Mouse (Mus musculus): Measurements from ENCODE around the gene Gnaz. TPM values are rescaled to one million over a fixed set of nuclear protein-coding genes. Genes with fewer than 3 reads are reported as not detected.

The Gnaz gene
- total RNA-seq, 2 experiments from 2014 or later: 0.51 TPM; not detected in 1

DNA sequence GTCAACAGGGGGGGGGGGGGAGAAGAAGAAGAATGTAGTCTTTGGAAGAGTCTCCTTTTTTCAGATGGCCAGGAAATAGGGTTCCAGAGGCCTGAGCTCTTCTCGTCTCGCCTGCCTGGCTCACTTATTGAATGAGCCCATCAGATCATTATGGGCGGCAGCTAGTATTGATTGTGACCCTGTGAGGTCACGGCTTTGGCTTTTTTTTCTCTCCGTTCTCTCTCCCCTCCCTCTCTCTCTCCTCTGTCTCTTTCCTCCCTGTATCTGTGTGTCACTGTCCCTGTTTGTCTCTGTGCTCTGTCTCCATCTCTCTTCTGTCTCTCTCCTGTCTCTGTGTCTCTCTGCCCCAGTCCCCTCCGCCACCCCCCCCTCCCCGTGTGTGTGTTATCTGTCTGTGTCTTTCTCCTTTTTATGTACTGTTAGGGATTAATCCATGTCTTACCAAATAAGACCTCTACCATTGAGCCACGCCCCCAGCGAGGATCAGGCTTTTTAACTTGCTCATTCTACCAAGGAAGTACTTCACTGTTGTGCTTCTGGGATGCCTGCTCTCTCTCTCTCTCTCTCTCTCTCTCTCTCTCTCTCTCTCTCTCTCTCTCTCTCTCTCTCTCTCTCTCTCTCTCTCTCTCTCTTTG is 91.9 kb downstream of the Gnaz start:
- no peak for ATAC-seq (replicated peaks; ENCODE audit: low FRiP score, poor library complexity, severe bottlenecking)

DNA sequence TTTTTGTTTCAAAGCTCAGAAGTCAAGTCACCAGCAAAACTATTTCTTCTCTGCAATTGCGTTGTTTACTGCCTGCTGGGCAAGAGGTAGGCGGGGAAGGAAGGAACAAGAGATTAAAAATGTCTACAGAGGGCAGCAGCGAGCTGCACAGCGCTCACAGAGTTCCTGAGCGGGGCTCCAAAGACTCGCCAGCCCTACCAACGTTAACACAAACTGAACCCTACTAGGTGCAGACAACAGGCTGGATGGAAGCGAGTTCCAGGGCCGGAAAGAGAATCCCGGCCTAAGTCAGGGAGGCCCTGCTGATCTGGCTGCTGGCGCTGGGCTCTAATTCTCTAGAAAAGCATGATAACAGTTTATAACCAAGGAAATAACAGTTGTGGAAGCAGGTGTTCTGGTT is 92.4 kb downstream of the Gnaz start:
- ATAC-seq (replicated peaks; ENCODE audit: low FRiP score, poor library complexity, severe bottlenecking): no peak

DNA sequence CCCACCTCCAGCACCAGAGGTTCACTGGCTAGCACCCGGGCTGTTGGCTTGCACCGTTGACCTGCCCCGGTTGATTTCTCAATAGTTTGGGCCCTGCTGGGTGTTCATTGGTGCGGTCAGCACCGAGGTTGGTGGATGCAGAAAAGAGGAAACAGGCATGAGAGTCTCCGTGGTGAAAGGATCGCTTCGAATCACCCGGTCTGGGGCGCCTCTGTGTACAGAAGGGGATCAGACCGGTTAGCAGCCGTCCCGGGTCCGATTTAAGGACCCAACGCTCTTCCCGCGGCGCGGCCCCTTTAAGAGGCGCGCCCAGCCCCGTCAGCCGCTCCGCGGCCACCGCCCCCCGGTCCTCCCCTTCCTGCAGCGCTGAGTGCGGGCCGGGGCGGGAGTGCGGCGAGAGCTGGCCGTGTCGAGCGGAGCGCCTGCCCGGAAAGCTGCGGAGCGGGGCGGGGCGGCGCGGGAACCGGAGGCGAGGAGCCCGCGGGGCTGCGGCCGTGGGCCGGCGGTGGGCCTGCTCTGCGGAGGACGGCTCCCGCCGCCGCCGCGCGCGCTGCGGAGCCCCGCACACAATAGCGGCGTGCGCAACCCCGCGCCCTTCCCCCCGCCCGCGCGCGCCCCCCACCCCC is 93.4 kb downstream of the Gnaz start, which contains the start of gene Bcr:
Gene Bcr (plus strand): TSS at position 376 of the 626 bp plus-strand sequence.
- no peak for ATAC-seq (replicated peaks; ENCODE audit: low FRiP score, poor library complexity, severe bottlenecking)

DNA sequence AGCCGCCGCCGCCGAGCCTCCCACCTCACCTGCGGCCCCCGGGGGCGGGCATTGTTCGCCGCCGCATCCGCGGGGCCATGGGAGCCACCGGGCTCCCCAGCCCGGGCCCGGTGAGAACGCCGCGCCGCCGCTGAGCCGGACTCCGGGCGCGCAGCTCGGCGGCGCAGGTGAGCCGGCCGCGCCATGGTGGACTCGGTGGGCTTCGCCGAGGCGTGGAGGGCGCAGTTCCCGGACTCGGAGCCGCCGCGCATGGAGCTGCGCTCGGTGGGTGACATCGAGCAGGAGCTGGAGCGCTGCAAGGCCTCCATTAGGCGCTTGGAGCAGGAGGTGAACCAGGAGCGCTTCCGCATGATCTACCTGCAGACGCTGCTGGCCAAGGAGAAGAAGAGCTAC is 93.9 kb downstream of the Gnaz start:
- no peak for ATAC-seq (replicated peaks; ENCODE audit: low FRiP score, poor library complexity, severe bottlenecking)

DNA sequence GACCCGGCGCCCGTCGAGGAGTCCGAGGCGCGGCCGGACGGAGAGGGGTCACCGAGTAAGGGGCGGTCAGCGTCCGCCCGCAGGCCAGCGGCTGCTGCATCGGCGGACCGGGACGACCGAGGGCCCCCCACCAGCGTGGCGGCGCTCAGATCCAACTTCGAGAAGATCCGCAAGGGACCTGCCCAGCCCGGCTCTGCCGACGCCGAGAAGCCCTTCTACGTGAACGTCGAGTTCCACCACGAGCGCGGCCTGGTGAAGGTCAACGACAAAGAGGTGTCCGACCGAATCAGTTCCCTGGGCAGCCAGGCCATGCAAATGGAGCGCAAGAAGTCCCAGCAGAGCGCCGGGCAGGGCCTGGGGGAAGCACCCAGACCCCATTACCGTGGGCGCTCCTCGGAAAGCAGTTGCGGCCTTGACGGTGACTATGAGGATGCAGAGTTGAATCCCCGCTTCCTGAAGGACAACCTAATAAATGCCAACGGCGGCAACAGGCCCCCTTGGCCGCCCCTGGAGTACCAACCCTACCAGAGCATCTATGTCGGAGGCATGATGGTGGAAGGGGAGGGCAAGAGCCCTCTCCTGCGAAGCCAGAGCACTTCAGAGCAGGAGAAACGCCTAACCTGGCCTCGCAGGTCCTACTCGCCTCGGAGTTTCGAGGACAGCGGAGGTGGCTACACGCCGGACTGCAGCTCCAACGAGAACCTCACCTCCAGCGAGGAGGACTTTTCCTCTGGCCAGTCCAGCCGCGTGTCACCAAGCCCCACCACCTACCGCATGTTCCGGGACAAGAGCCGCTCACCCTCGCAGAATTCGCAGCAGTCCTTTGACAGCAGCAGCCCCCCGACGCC is 94.6 kb downstream of the Gnaz start:
- ATAC-seq (replicated peaks; ENCODE audit: low FRiP score, poor library complexity, severe bottlenecking): no peak

DNA sequence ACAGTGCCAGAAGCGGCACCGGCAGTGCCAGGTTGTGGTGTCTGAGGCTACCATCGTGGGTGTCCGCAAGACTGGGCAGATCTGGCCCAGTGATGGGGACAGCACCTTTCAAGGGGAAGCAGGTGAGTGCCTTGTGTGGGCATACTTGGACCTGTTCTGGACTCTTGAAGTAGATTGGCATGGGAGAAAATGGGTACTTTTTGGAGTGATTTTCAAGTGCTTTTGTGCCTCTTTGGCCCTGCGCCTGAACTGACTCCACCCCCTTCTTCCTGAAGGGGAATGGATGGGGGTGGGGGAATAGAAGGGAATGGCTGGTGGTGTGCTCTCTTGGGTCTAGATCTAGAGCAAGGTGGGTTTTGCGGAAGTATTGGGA is 95.2 kb downstream of the Gnaz start:
- no peak for ATAC-seq (replicated peaks; ENCODE audit: low FRiP score, poor library complexity, severe bottlenecking)

DNA sequence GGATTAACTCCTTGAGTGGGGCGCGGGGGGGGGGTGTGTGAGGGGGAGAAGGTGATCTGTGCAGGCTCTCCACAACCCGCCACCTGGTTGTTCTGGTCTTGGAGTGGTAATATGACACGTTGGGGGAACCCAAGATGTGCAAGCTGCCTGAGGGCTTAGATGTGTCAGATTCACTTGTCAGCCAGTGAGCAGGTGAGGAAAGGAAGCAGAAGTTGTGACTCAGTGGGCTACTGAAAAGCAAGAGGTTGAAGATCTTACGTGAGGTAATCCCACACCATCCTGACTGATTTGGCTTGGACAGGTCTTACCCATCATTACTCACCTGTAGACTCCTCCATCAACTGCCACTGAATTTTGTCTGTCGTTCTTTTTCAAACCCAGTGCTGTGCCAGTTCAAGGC is 95.6 kb downstream of the Gnaz start:
- no peak for ATAC-seq (replicated peaks; ENCODE audit: low FRiP score, poor library complexity, severe bottlenecking)

DNA sequence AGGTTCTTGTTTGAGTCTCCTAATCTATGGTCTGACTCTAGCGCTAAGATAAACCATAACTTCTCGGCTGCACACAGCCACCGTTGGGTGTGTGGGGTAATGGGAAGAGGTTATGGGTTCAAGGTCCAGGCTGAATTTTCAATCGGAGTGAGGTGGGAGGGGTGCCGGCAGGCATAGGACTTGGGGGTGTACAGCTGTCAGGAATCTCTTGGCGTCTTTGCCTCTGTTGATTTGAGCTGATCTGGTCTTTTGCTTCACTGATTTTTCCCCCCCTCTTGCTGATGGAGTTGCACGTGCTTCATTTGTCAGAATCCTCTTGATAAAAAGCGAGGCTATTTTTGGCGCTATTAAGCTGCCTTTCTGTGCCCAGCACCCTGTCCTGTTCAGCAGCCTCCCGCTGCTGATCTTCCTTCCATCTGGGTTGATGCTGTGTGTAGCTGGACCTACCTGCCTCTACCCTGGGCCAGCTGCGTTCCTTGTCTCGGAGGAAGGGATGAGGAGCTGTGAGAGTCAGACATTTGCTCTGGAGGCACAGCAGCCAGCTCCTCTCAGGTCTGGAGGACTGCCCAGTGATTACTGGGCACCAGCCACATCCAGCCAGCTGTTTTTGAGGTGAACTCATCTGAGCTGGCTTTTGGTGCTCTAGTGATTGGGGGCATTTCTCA is 96.5 kb downstream of the Gnaz start:
- ATAC-seq (replicated peaks; ENCODE audit: low FRiP score, poor library complexity, severe bottlenecking): no peak

DNA sequence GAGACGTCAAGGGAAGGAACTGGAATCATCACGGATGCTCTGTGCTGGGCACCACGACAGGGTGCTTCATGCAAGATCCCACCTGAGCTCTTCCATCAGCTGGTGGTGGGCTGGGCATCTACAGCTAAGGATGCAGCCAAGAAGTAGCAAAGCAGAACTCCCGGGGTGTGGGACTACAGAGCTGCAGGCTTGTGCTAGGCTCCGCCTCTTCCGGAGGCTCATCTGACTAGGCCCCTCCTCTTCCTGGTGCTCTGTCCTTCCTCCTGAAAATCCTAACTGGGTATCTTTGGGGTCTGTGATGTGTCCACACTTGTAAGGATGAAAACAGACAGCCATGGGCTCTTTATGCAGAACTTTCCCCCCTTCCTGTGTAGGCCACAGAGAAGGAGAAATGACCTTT is 98.7 kb downstream of the Gnaz start:
- no peak for ATAC-seq (replicated peaks; ENCODE audit: low FRiP score, poor library complexity, severe bottlenecking)

Other genes with a start within 250 kb of the Gnaz start
- gene Rsph14, start 65.4 kb downstream of the Gnaz start, total RNA-seq (2015; ENCODE audit: low replicate concordance): not detected in 2 replicates
- not detected in 2 replicates for gene Rsph14, start 65.4 kb downstream of the Gnaz start, total RNA-seq (2017; ENCODE audit: low replicate concordance)
- 1.3 TPM in 1 of 2 replicates, not detected in the other for gene Rab36, start 69.9 kb downstream of the Gnaz start, total RNA-seq (2015; ENCODE audit: low replicate concordance)
- 1.4 TPM in 1 of 2 replicates, not detected in the other for gene Rab36, start 69.9 kb downstream of the Gnaz start, total RNA-seq (2017; ENCODE audit: low replicate concordance)
- gene Bcr, start 93.4 kb downstream of the Gnaz start, total RNA-seq (2015; ENCODE audit: low replicate concordance): 2.7 and 3.7 TPM in 2 replicates
- gene Bcr, start 93.4 kb downstream of the Gnaz start, total RNA-seq (2017; ENCODE audit: low replicate concordance): 2.3 and 4.9 TPM in 2 replicates
- gene Specc1l, start 244.9 kb downstream of the Gnaz start, total RNA-seq (2015; ENCODE audit: low replicate concordance): 14.2 and 22.1 TPM in 2 replicates
- gene Specc1l, start 244.9 kb downstream of the Gnaz start, total RNA-seq (2017; ENCODE audit: low replicate concordance): 9.8 and 11.4 TPM in 2 replicates

Data from erythroblast, adult 5-6 weeks (primary cell).